8 mouse cellular contexts compared by ENCODE assay signal in genomic region chr10:128565206-128565787, GRCm38 (mm10). TPM values are rescaled to one million over a fixed set of nuclear protein-coding genes. Genes with fewer than 3 reads are reported as not detected.
A peak's percentile ranks its signal among the peaks of the same experiment; 100 is the strongest.
DNase-seq lines count a peak whose midpoint lies in the region; ATAC-seq lines count a peak whose summit lies in the region.

No protein-coding gene starts in this region.

- H3K9me3 ChIP-seq in heart, embryonic 16.5 days (replicated peaks; ENCODE audit: control insufficient read depth, low read length), result no peaks in the 10 kb centered on the region
- no peaks in the 10 kb centered on the region for H3K9me3 ChIP-seq in limb, embryonic 15.5 days
- H3K9me3 ChIP-seq in midbrain, embryonic 15.5 days, result no peaks in the 10 kb centered on the region

- DNase-seq in urinary bladder, postnatal 36 days (ENCODE audit: low spot score in 2 of 2), result peak; percentile 25 to 29
- no peak for DNase-seq in urinary bladder, adult 18-20 months (ENCODE audit: low spot score in 2 of 2)
- peak; percentile 48 for DNase-seq in embryo, embryonic 10.5 days (ENCODE audit: low spot score)
- DNase-seq in ovary, postnatal 36 days (ENCODE audit: low spot score), result no peak
- no peak for DNase-seq in right cerebral cortex, adult 2 months (ENCODE audit: low spot score in 2 of 2)

- H3K4me3 ChIP-seq in heart, embryonic 16.5 days (ENCODE audit: low read length), result peak overlapping the region; percentile 95
- peak overlapping the region; percentile 83 for H3K4me3 ChIP-seq in limb, embryonic 15.5 days
- H3K4me3 ChIP-seq in midbrain, embryonic 15.5 days, result peak overlapping the region; percentile 89

- H3K27ac ChIP-seq in heart, embryonic 16.5 days (ENCODE audit: low read length), result peak overlapping the region; percentile 91
- H3K27ac ChIP-seq in limb, embryonic 15.5 days, result peak overlapping the region; percentile 87
- H3K27ac ChIP-seq in midbrain, embryonic 15.5 days, result peak overlapping the region; percentile 95

- H3K36me3 ChIP-seq in heart, embryonic 16.5 days (ENCODE audit: control insufficient read depth, insufficient read depth), result peaks cover 22% of the 10 kb centered on the region
- H3K36me3 ChIP-seq in limb, embryonic 15.5 days, result peaks cover 31% of the 10 kb centered on the region
- H3K36me3 ChIP-seq in midbrain, embryonic 15.5 days (replicated peaks), result peaks cover 14% of the 10 kb centered on the region

- peak overlapping the region; percentile 95 for H3K9ac ChIP-seq in heart, embryonic 16.5 days (ENCODE audit: low read length)
- H3K9ac ChIP-seq in limb, embryonic 15.5 days, result peak overlapping the region; percentile 93
- peak overlapping the region; percentile 93 for H3K9ac ChIP-seq in midbrain, embryonic 15.5 days

- under 1% methylated on average over 46 of the region's 46 CpGs for WGBS in heart, embryonic 16.5 days
- under 1% methylated on average over 46 of the region's 46 CpGs for WGBS in limb, embryonic 15.5 days
- WGBS in midbrain, embryonic 15.5 days, result 1% methylated on average over 46 of the region's 46 CpGs

- H3K27me3 ChIP-seq in heart, embryonic 16.5 days (ENCODE audit: control insufficient read depth, insufficient read depth, low read length), result no peaks in the 10 kb centered on the region
- H3K27me3 ChIP-seq in limb, embryonic 15.5 days, result no peaks in the 10 kb centered on the region
- no peaks in the 10 kb centered on the region for H3K27me3 ChIP-seq in midbrain, embryonic 15.5 days (replicated peaks)

- peak; percentile 18 for ATAC-seq in heart, embryonic 16.5 days (replicated peaks; ENCODE audit: extremely low read depth, insufficient read depth, low FRiP score)
- peak; percentile 7; the same call in 1 of the 2 replicates for ATAC-seq in limb, embryonic 15.5 days (ENCODE audit: insufficient number of reproducible peaks, low FRiP score, low TSS enrichment, low read depth)
- peak; percentile 64 for ATAC-seq in midbrain, embryonic 15.5 days (replicated peaks)

- H3K4me2 ChIP-seq in heart, embryonic 16.5 days (ENCODE audit: low read depth, low read length), result peak overlapping the region; percentile 92
- peak overlapping the region; percentile 72 for H3K4me2 ChIP-seq in limb, embryonic 15.5 days
- peak overlapping the region; percentile 97 for H3K4me2 ChIP-seq in midbrain, embryonic 15.5 days

- peaks cover 15% of the 10 kb centered on the region for H3K4me1 ChIP-seq in heart, embryonic 16.5 days (ENCODE audit: control insufficient read depth, insufficient read depth, low read length)
- peaks cover 11% of the 10 kb centered on the region for H3K4me1 ChIP-seq in limb, embryonic 15.5 days
- H3K4me1 ChIP-seq in midbrain, embryonic 15.5 days, result peaks cover 23% of the 10 kb centered on the region

RNA-seq across cellular contexts. Expression of gene Pa2g4, which starts 0.5 kb away (rescaled TPM):
- polyA plus RNA-seq in heart, embryonic 16.5 days (2015; fragmentation: Nextera tagmentation; extraction: Ambion mirVana), result 125 and 150 TPM in 2 replicates
- polyA plus RNA-seq in limb, embryonic 15.5 days (2015; fragmentation: Nextera tagmentation; extraction: Ambion mirVana), result 194 and 209 TPM in 2 replicates
- polyA plus RNA-seq in midbrain, embryonic 15.5 days (2015; fragmentation: Nextera tagmentation; extraction: Ambion mirVana), result 125 and 128 TPM in 2 replicates

RNA-seq across cellular contexts. Expression of gene Rpl41, which starts 16.2 kb away (rescaled TPM):
- 1,776 and 2,205 TPM in 2 replicates for polyA plus RNA-seq in heart, embryonic 16.5 days (2015; fragmentation: Nextera tagmentation; extraction: Ambion mirVana)
- polyA plus RNA-seq in limb, embryonic 15.5 days (2015; fragmentation: Nextera tagmentation; extraction: Ambion mirVana), result 3,349 and 4,229 TPM in 2 replicates
- 2,126 and 2,161 TPM in 2 replicates for polyA plus RNA-seq in midbrain, embryonic 15.5 days (2015; fragmentation: Nextera tagmentation; extraction: Ambion mirVana)

RNA-seq across cellular contexts. Expression of gene Zc3h10, which starts 17.7 kb away (rescaled TPM):
- polyA plus RNA-seq in heart, embryonic 16.5 days (2015; fragmentation: Nextera tagmentation; extraction: Ambion mirVana), result 8.4 and 9.5 TPM in 2 replicates
- 13.2 and 15.4 TPM in 2 replicates for polyA plus RNA-seq in limb, embryonic 15.5 days (2015; fragmentation: Nextera tagmentation; extraction: Ambion mirVana)
- 20.8 and 22.7 TPM in 2 replicates for polyA plus RNA-seq in midbrain, embryonic 15.5 days (2015; fragmentation: Nextera tagmentation; extraction: Ambion mirVana)

RNA-seq across cellular contexts. Expression of gene Erbb3, which starts 24.2 kb away (rescaled TPM):
- polyA plus RNA-seq in heart, embryonic 16.5 days (2015; fragmentation: Nextera tagmentation; extraction: Ambion mirVana), result 3.9 and 5.4 TPM in 2 replicates
- 20.4 and 20.8 TPM in 2 replicates for polyA plus RNA-seq in limb, embryonic 15.5 days (2015; fragmentation: Nextera tagmentation; extraction: Ambion mirVana)
- 0.42 and 0.56 TPM in 2 replicates for polyA plus RNA-seq in midbrain, embryonic 15.5 days (2015; fragmentation: Nextera tagmentation; extraction: Ambion mirVana)

RNA-seq across cellular contexts. Expression of gene Esyt1, which starts 39.6 kb away (rescaled TPM):
- 22.5 and 25.7 TPM in 2 replicates for polyA plus RNA-seq in heart, embryonic 16.5 days (2015; fragmentation: Nextera tagmentation; extraction: Ambion mirVana)
- 42.8 and 44.9 TPM in 2 replicates for polyA plus RNA-seq in limb, embryonic 15.5 days (2015; fragmentation: Nextera tagmentation; extraction: Ambion mirVana)
- polyA plus RNA-seq in midbrain, embryonic 15.5 days (2015; fragmentation: Nextera tagmentation; extraction: Ambion mirVana), result 10.5 and 11.1 TPM in 2 replicates

Comparison
In these comparisons a context has a peak if more than half of its experiments do, and no peak if none do; other contexts are left out.
1. DNase-seq: peak in urinary bladder, postnatal 36 days (2 of 2) and embryo, embryonic 10.5 days (single experiment); none in urinary bladder, adult 18-20 months (0 of 2), ovary, postnatal 36 days (single experiment) and right cerebral cortex, adult 2 months (0 of 2).
2. ATAC-seq: peak in every context shown above with its lines; median percentile 64 in midbrain, embryonic 15.5 days; 18 in heart, embryonic 16.5 days; 7 in limb, embryonic 15.5 days.
3. Peak in every context shown above with its lines, with median percentiles within 50 percentile points of each other: H3K27ac ChIP-seq, H3K4me2 ChIP-seq, H3K4me3 ChIP-seq and H3K9ac ChIP-seq.